Mouse (Mus musculus) forebrain, embryonic 15.5 days (tissue): ENCODE measurements at regions not wholly inside any gene's neighbourhood (a gene's known extent, or its start where the extent isn't known, plus 50 kb on each side); places are given as distances from the start of the nearest gene placed in this dataset.
A peak's percentile ranks its signal among the peaks of the same experiment; 100 is the strongest.

Source experiments
- ATAC-seq: fragments of 200-750 bp; cut with Nextera tagmentation; replicated peaks from 2 replicates; pipeline ENCODE4 v1.8.0; 2017; ENCODE audit warnings: mild to moderate bottlenecking, moderate TSS enrichment, moderate library complexity
- H3K27ac ChIP-seq: fragments of 300-500 bp; sonication (generic); replicated peaks from 2 replicates; pipeline ENCODE4 v1.5.1; 2015; ENCODE audit warnings: mild to moderate bottlenecking, inconsistent platforms
- H3K27me3 ChIP-seq: fragments of 300-500 bp; sonication (generic); 2 replicates; pipeline ENCODE4 v1.6.1; 2015; ENCODE audit warnings: inconsistent platforms
- H3K36me3 ChIP-seq: fragments of 300-500 bp; sonication (generic); 2 replicates; pipeline ENCODE4 v1.6.1; 2015; ENCODE audit warnings: mild to moderate bottlenecking, inconsistent platforms
- H3K4me1 ChIP-seq: fragments of 300-500 bp; sonication (generic); 2 replicates; pipeline ENCODE4 v1.6.1; 2015; ENCODE audit warnings: inconsistent platforms
- H3K4me2 ChIP-seq: fragments of 300-500 bp; sonication (generic); replicated peaks from 2 replicates; pipeline ENCODE4 v1.6.1; 2015; ENCODE audit warnings: mild to moderate bottlenecking, inconsistent platforms
- H3K4me3 ChIP-seq: fragments of 300-500 bp; sonication (generic); 2 replicates; pipeline ENCODE4 v1.5.1; 2015; ENCODE audit warnings: mild to moderate bottlenecking, inconsistent platforms
- H3K9ac ChIP-seq: fragments of 300-500 bp; sonication (generic); replicated peaks from 2 replicates; pipeline ENCODE4 v1.6.1; 2015; ENCODE audit warnings: mild to moderate bottlenecking, inconsistent platforms
- H3K9me3 ChIP-seq: fragments of 300-500 bp; sonication (generic); 2 replicates; pipeline ENCODE4 v1.6.1; 2016; ENCODE audit warnings: inconsistent platforms
- WGBS: fragments of 180-500 bp; shearing (Covaris S2); methylation state at CpG from one replicate; pipeline ENCODE4 v1.1.7; 2015; ENCODE audit warnings: mixed read lengths; 5-methylcytosine and 5-hydroxymethylcytosine counted together

- Histone ChIP-seq H3K9me3 (no peaks in the 10 kb centered on the region), H3K4me3 (no peak overlapping the region), H3K4me2 (no peak overlapping the region), H3K27ac (no peak overlapping the region), H3K9ac (no peak overlapping the region), H3K4me1 (no peaks in the 10 kb centered on the region), H3K36me3 (no peaks in the 10 kb centered on the region), H3K27me3 (no peaks in the 10 kb centered on the region)
- 85% methylated on average over 5 of the region's 5 CpGs for WGBS
- no peak for ATAC-seq
Measured at GRCm38 (mm10) chr11:19730747-19731146, 193.4 kb upstream of the Spred2 start.

DNA sequence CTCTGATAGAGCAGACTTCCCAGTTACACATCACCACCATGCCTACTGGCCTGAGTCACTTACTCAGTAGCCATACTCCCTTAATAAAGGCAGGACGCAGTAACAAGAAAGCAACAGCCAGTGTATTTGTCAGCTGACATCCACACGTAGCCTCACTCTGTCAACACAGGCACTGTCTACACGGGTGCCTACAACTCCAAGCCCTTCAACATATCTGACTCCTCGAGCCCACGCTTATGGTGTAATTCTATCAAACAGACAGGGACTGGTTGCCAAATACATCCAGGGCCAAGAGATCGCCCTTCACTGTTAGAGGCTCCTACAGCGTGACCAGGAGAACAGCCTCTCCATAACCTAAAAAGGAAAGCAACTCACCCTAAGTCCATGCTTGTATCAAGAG lies 188.1 kb upstream of the Spred2 start:
- H3K4me2 ChIP-seq, result no peak overlapping the region

GRCm38 (mm10) chr11:19736926-19737325 lies 187.2 kb upstream of the Spred2 start:
- Histone ChIP-seq H3K36me3 (no peaks in the 10 kb centered on the region), H3K27ac (no peak overlapping the region), H3K4me3 (no peak overlapping the region), H3K27me3 (no peaks in the 10 kb centered on the region), H3K4me2 (no peak overlapping the region), H3K9ac (no peak overlapping the region), H3K9me3 (no peaks in the 10 kb centered on the region), H3K4me1 (no peaks in the 10 kb centered on the region)
- 62% methylated on average over 7 of the region's 7 CpGs for WGBS
- no peak for ATAC-seq

More for the DNA sequence above, 188.1 kb upstream of the Spred2 start:
- no peaks in the 10 kb centered on the region for H3K27me3 ChIP-seq
- no peaks in the 10 kb centered on the region for H3K9me3 ChIP-seq
- no peaks in the 10 kb centered on the region for H3K4me1 ChIP-seq
- no peaks in the 10 kb centered on the region for H3K36me3 ChIP-seq
- H3K4me3 ChIP-seq, result no peak overlapping the region
- H3K27ac ChIP-seq, result no peak overlapping the region
- no peak for ATAC-seq
- H3K9ac ChIP-seq, result no peak overlapping the region
- 95% methylated on average over 7 of the region's 7 CpGs for WGBS

DNA sequence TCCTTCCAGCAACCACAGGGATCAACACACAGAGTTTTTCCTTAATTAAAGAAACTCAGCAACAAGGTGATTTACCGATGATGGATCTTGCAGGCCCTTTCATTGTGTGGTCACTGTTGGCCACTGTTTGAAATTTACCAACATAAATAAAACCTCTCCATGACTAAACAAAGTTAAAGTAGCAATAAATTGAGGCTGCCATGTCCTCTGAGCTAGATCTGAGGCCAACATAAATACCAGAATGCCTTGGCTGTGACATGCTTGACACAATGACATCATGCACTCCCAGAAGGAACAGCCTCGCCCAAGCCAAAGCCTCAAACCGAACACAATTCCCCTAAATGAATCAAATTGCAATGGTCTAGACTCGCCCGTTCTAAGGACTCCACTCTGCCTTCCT lies 186.8 kb upstream of the Spred2 start:
- H3K27me3 ChIP-seq, result no peaks in the 10 kb centered on the region
- H3K4me2 ChIP-seq, result no peak overlapping the region
- no peak overlapping the region for H3K27ac ChIP-seq
- no peaks in the 10 kb centered on the region for H3K4me1 ChIP-seq
- H3K9ac ChIP-seq, result no peak overlapping the region
- H3K4me3 ChIP-seq, result no peak overlapping the region
- H3K9me3 ChIP-seq, result no peaks in the 10 kb centered on the region
- no peaks in the 10 kb centered on the region for H3K36me3 ChIP-seq
- no peak for ATAC-seq
- WGBS, result 52% methylated on average over 5 of the region's 5 CpGs

GRCm38 (mm10) chr11:19737807-19738206 lies 186.4 kb upstream of the Spred2 start:
- 70% methylated on average over 5 of the region's 5 CpGs for WGBS
- ATAC-seq, result no peak
- H3K27ac ChIP-seq, result no peak overlapping the region
- H3K9ac ChIP-seq, result no peak overlapping the region
- H3K4me1 ChIP-seq, result no peaks in the 10 kb centered on the region
- no peak overlapping the region for H3K4me2 ChIP-seq
- H3K27me3 ChIP-seq, result no peaks in the 10 kb centered on the region
- H3K36me3 ChIP-seq, result no peaks in the 10 kb centered on the region
- no peak overlapping the region for H3K4me3 ChIP-seq
- H3K9me3 ChIP-seq, result no peaks in the 10 kb centered on the region

- no peak for ATAC-seq
- H3K4me3 ChIP-seq, result no peak overlapping the region
- no peaks in the 10 kb centered on the region for H3K36me3 ChIP-seq
- no peak overlapping the region for H3K9ac ChIP-seq
- H3K27me3 ChIP-seq, result no peaks in the 10 kb centered on the region
- no peak overlapping the region for H3K4me2 ChIP-seq
- no peak overlapping the region for H3K27ac ChIP-seq
- H3K9me3 ChIP-seq, result no peaks in the 10 kb centered on the region
- WGBS, result 51% methylated on average over 9 of the region's 9 CpGs
- H3K4me1 ChIP-seq, result no peaks in the 10 kb centered on the region
Measured at GRCm38 (mm10) chr11:19739527-19740151, 184.5 kb upstream of the Spred2 start.

DNA sequence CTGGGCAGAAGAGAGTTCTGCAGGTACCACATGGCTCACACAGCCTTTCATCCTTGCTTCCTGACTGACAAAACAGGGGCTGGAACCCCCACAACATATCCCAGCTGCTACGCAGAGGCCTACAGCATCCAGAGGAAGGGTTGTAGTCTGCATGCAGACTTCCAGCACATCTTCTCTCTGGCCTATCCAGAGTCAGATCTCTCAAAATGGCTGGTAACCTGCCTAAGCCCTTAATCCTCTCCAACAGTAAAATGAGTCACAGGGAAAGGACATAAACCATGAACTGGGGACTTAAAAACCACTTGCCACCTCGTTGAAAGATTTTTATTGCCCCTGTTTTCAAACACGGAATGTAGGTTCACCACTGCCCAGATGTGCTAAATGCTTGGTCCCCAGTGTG lies 183.6 kb upstream of the Spred2 start:
- Histone ChIP-seq H3K4me3 (no peak overlapping the region), H3K27ac (no peak overlapping the region), H3K27me3 (no peaks in the 10 kb centered on the region), H3K4me2 (no peak overlapping the region), H3K4me1 (no peaks in the 10 kb centered on the region), H3K36me3 (no peaks in the 10 kb centered on the region), H3K9ac (no peak overlapping the region), H3K9me3 (no peaks in the 10 kb centered on the region)
- no peak for ATAC-seq
- WGBS, result 94% methylated on average over 3 of the region's 3 CpGs

GRCm38 (mm10) chr11:19747097-19747972 lies 176.8 kb upstream of the Spred2 start:
- Histone ChIP-seq H3K9me3 (no peaks in the 10 kb centered on the region), H3K9ac (no peak overlapping the region), H3K36me3 (no peaks in the 10 kb centered on the region), H3K4me3 (no peak overlapping the region), H3K4me2 (no peak overlapping the region), H3K27ac (no peak overlapping the region), H3K4me1 (no peaks in the 10 kb centered on the region), H3K27me3 (no peaks in the 10 kb centered on the region)
- WGBS, result 54% methylated on average over 11 of the region's 11 CpGs
- no peak for ATAC-seq

GRCm38 (mm10) chr11:19747973-19748559 lies 176.1 kb upstream of the Spred2 start:
- no peaks in the 10 kb centered on the region for H3K4me1 ChIP-seq
- no peaks in the 10 kb centered on the region for H3K36me3 ChIP-seq
- no peaks in the 10 kb centered on the region for H3K27me3 ChIP-seq
- no peak overlapping the region for H3K27ac ChIP-seq
- no peak for ATAC-seq
- H3K9me3 ChIP-seq, result no peaks in the 10 kb centered on the region
- H3K4me3 ChIP-seq, result no peak overlapping the region
- H3K4me2 ChIP-seq, result no peak overlapping the region
- H3K9ac ChIP-seq, result no peak overlapping the region
- WGBS, result 54% methylated on average over 14 of the region's 14 CpGs

GRCm38 (mm10) chr11:19758892-19759291 lies 165.3 kb upstream of the Spred2 start:
- 85% methylated on average over 4 of the region's 4 CpGs for WGBS
- H3K36me3 ChIP-seq, result no peaks in the 10 kb centered on the region
- H3K9me3 ChIP-seq, result no peaks in the 10 kb centered on the region
- H3K4me3 ChIP-seq, result no peak overlapping the region
- no peak for ATAC-seq
- no peak overlapping the region for H3K9ac ChIP-seq
- H3K27me3 ChIP-seq, result peaks cover 16% of the 10 kb centered on the region
- peaks cover 4% of the 10 kb centered on the region; the same call in 1 of the 2 replicates for H3K4me1 ChIP-seq
- no peak overlapping the region for H3K4me2 ChIP-seq
- H3K27ac ChIP-seq, result no peak overlapping the region

DNA sequence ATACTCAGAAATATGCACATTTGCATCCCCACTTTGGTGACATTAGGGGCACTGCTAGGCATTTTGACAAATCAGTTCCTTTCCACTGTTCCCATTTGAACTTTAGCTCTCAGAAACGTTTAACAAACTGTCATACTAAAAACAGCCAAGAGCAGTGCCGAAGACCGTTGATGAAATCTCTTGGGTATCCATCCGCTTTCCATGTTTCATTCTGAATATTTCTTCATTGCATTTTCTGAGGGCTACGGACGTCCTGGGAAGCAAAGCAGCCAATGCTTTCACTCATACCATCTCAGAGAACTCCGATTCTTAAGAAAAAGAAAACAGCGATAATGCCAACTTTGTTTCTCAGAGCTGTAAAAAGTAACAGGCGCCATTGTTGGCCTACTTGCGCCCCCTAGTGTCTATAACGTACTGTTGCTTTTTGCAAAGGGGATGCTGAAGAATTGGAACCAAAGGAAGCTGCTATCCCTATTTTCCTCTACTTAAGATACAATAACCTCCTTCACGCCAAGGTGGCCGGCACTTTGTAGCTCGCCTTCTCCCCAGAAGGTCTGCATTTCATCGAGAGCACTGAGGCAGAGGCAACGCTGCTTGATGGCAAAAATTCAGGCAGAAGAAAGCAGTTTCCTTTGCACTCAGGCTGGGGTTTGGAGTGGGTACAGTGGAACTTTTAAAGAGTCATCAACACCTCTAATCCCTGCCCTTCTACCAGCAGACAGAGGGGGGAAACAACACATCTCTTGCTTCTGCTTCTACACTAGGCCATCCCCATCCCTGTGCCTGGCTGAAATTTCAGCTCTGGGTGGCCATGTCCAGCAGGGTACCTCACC lies 163.1 kb upstream of the Spred2 start:
- peaks cover 13% of the 10 kb centered on the region for H3K4me1 ChIP-seq
- no peaks in the 10 kb centered on the region for H3K36me3 ChIP-seq
- no peaks in the 10 kb centered on the region for H3K9me3 ChIP-seq
- peak; percentile 23; the same call in 1 of the 2 replicates for ATAC-seq
- H3K4me2 ChIP-seq, result peak overlapping the region; percentile 28
- WGBS, result 15% methylated on average over 16 of the region's 16 CpGs
- H3K27me3 ChIP-seq, result peaks cover 16% of the 10 kb centered on the region
- H3K9ac ChIP-seq, result no peak overlapping the region
- H3K27ac ChIP-seq, result no peak overlapping the region
- no peak overlapping the region for H3K4me3 ChIP-seq

DNA sequence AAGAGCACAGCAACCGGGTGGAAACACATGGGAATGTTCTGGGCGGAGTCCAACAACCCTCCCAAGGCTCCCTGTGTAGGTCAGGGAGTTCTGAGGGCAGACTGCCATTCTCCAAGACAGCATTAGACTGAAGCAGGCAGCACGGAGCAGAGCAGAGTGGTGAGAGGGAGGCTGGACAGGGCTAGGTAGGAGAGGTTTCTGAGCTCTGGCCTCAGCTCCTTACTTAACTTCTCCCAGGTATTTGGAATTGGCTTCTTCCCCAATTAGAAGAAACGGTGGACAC lies 162.5 kb upstream of the Spred2 start:
- peaks cover 16% of the 10 kb centered on the region for H3K27me3 ChIP-seq
- WGBS, result 44% methylated on average over 4 of the region's 4 CpGs
- H3K4me3 ChIP-seq, result no peak overlapping the region
- no peaks in the 10 kb centered on the region for H3K9me3 ChIP-seq
- no peak for ATAC-seq
- H3K4me1 ChIP-seq, result peaks cover 13% of the 10 kb centered on the region
- no peak overlapping the region for H3K4me2 ChIP-seq
- H3K27ac ChIP-seq, result no peak overlapping the region
- no peak overlapping the region for H3K9ac ChIP-seq
- no peaks in the 10 kb centered on the region for H3K36me3 ChIP-seq
